Mouse (Mus musculus) G1E-ER4 (cell line): ENCODE measurements around the gene Epsti1. TPM values are rescaled to one million over a fixed set of nuclear protein-coding genes. Genes with fewer than 3 reads are reported as not detected.

Experiments
- GATA1 ChIP-seq: IDR thresholded peaks from one replicate; pipeline ENCODE4 v1.8.0; 2012; ENCODE audit warnings: low read length, inconsistent platforms
- polyA plus RNA-seq: library from polyadenylated mRNA; stranded (reverse); fragments of >175 nt; gene quantifications from 2 replicates; pipeline ENCODE4 v1.2.3, GENCODE M21; 2012

Epsti1 gene
- polyA plus RNA-seq, 1 experiment, result not detected

GRCm38 (mm10) chr14:77942793-77943558 is 38.9 kb downstream of the Epsti1 start:
- TF ChIP-seq GATA1, result no peak

DNA sequence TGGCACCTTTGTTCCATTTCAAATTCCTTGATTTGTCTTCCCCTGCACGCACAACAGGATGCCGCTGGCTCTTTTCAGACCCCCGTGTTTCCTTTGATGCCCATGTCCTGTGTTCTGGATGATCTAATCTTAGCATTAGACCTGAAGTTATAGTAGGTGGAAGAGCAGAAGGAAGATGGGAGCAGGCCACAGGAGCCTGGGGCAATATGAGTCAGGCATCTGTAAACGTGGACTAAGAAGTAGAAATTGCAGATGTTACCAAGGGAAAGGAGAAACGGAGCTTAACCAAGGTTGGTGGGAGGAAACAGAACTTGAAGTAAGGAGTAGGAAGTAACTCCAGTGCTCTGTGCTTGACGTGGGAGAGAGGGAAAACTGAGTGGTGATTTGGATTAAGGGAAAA is 57.7 kb downstream of the Epsti1 start:
- no peak for TF ChIP-seq GATA1

DNA sequence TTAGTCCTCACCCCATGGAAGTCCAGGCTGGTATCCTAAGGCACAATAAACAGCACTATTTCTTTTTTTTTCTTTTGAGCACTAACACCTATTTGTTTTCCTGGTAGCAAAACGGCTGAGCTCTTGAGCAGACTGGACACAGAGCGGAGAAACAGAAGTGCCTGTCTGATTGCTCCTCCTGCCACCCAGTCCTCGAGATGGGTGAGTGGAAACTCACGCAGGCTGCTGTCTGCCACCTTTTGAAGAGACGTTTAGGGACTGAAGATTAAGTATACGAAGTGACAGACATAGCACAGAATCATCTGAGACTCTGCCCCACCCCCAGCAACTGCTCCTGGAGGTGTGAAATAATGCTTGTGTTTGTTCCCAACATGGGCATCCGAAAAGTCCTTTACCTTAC is 59.5 kb downstream of the Epsti1 start:
- no peak for TF ChIP-seq GATA1

GRCm38 (mm10) chr14:77971355-77971754 is 67.3 kb downstream of the Epsti1 start:
- TF ChIP-seq GATA1, result no peak

DNA sequence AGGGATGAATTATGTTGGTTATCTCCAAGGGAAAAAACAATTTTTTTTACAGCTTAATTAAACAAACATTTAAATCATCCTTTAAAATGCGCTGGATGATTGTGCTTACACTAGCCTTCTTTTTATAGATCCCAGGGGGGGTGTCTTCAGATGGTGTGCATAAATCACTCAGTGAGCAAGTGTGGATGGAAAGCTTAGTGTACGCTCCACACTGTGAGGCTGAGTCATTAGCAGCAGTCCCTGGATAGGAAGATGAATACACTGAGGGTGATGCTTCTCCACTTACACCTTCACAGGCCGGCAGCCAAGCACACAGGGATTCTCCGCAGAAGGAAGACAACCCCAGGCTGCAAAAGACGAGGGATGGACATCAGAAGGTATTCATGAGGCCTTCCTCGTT is 70.2 kb downstream of the Epsti1 start:
- no peak for TF ChIP-seq GATA1

GRCm38 (mm10) chr14:77975702-77976101 is 71.7 kb downstream of the Epsti1 start:
- TF ChIP-seq GATA1, result no peak

DNA sequence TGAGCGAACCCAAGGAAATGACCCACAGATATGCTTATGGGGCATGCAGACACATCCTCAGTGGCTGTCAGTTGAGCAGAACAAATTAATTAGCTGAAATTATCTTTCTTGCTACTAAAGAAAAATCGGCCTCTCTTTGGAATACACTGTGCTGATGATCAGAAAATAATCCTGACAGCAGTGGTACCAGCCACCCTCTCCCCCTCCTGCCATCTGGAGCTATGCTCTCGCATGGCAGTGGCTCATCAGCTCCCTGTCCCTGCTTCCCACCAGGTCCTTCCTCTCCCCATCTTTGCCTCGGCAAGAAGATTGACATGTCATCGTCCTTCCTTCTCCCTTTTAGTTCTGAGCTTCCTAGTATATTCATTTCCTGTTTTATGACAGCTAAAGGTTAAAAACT is 77.5 kb downstream of the Epsti1 start:
- no peak for TF ChIP-seq GATA1

DNA sequence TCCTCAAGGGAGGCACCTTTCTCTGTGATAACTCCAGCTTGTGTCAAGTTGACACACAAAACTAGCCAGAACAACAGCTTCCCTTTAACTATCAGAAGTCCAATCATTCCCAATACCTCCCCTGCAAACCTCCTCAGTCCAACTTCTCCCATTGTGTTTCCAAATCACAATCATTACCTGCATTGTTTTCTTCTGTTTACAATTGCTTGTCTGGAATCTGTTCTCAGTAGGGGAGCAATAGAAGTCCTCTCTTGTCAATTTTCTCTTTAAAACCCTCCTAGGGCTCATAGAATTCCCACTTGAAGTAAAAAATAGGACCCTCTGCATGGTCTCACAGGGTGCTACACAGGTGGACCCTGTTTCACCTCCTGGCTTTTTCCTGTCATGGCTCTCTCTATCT is 93.7 kb downstream of the Epsti1 start:
- no peak for TF ChIP-seq GATA1

GRCm38 (mm10) chr14:78004486-78004885 is 100.4 kb downstream of the Epsti1 start:
- TF ChIP-seq GATA1, result no peak

- TF ChIP-seq GATA1, result no peak
Measured at GRCm38 (mm10) chr14:78008019-78008418, 104.0 kb downstream of the Epsti1 start.

- no peak for TF ChIP-seq GATA1
Measured at GRCm38 (mm10) chr14:78011808-78012207, 107.8 kb downstream of the Epsti1 start.

- no peak for TF ChIP-seq GATA1
Measured at GRCm38 (mm10) chr14:78015540-78016321, 111.7 kb downstream of the Epsti1 start.

DNA sequence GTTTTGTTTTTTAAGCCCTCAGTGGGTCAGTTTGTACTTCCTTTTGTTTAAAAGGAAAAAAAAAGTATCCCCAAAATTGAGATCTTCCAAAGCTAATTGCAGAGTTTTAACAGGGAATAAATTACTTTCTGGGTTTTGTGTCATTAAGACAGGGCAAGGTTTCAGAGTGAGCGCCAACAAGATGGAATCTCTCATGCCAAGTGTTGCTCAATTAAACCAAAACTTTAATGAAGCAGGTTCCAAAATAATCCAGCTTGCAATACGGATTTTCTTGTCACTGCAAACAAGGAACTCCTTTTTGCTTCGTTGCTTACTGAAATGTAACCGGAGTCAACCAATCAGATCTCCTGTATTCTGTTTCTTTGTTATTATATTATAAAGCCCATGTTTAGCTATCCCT is 112.4 kb downstream of the Epsti1 start:
- no peak for TF ChIP-seq GATA1

DNA sequence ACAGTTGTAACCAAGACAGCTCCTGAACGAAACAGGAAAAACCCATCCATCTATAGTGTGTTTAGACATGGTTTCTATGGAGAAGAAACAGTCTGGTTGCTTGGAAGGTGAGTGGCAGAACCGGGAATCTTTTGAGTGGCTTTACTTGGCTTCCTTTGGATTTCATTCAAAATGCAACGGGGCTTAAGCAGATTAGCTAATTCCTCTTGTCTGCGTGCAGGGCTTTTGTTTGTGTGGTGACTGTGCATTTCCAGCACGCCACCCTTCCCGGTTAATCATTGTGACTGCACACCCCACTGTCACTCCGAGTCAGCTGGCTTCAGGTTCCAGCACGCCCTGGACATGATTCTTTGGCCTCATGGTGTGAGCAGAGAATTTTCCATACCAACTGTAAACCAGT is 115.9 kb downstream of the Epsti1 start:
- TF ChIP-seq GATA1, result no peak

DNA sequence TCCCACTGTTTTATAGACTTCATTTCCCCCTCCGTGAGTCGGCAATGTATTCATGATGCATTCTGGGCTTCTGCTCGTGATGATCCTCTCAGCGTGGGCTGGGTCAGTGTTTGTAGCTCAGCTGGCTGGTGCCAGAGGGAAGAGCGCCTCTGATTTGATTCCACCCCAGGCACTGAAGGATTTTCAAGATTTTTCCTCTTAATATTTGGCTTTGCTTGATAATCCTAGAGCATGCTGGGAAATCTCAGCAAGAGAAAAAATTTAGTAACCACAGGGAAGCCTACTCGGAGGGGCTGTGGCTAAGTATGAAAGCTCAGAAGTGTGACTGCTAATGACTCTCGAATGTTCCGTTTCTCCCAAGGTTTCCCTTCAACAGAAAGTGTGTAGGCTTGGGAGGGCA is 134.8 kb downstream of the Epsti1 start:
- TF ChIP-seq GATA1, result no peak

DNA sequence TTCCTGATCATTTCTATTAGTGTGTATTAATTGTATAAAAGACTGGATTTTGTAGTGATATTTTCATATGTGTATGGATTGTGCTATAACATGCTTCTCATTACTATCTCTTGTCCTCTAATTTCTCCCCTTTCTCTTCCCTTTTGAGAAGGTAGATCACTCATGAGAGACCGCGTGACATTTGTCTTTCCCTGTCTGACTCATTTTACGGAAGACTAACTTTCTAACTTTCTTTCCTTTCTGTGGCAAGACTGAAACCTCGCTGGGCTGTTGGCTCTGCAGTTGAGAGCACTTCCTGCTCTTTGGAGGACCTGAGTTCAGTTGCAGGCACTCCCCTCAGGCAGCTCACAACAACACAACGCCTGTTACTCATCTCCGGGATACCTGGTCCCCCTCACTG is 136.6 kb downstream of the Epsti1 start:
- TF ChIP-seq GATA1, result no peak

DNA sequence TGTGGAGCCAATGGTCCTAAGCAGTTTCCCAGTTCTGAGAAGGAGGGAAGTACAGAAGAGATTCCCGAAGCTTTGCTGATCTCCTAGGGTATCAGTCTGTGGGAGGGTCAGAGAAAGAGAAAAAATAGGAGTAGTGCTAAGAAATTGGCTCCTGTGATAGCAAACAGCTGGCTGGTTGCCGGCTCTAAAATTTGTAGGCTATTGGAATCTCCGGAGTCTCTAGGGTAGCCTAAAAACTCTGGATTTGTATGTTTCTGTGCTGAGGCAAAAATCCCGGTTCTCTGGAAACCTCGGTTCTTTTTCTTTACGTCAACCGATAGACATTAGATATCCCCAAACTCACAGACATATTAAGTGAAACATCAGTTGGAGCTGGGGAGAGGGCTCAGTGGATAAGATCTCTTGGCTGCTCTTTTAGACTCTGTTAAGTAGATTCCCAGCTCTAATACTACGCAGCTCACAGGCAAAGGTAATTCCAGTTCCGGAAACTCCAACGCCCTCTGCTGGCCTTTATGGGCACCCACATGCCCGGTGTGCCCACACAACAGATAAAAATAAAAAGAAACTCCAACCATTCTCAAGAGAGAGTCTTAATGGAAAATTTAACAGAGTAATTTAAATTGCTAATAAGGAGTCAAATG is 138.0 kb downstream of the Epsti1 start:
- TF ChIP-seq GATA1, result no peak

- no peak for TF ChIP-seq GATA1
Measured at GRCm38 (mm10) chr14:78043079-78043478, 139.0 kb downstream of the Epsti1 start.
